Mouse (Mus musculus) heart, postnatal 0 days (tissue): ENCODE data around the gene Tnfrsf1a.

ENCODE experiments used
- CTCF ChIP-seq: IDR thresholded peaks from 2 replicates; pipeline ENCODE4 v1.5.1; 2016; ENCODE audit warnings: antibody characterized with exemption, control low read depth, low read depth
- EP300 ChIP-seq: IDR thresholded peaks from 2 replicates; pipeline ENCODE4 v1.6.1; 2016; ENCODE audit warnings: antibody characterized with exemption, low read depth

- TF ChIP-seq EP300: no peak
- TF ChIP-seq CTCF: no peak
Measured at GRCm38 (mm10) chr6:125379781-125380180, 30.6 kb downstream of the Tnfrsf1a start.
